In the genomic region with DNA sequence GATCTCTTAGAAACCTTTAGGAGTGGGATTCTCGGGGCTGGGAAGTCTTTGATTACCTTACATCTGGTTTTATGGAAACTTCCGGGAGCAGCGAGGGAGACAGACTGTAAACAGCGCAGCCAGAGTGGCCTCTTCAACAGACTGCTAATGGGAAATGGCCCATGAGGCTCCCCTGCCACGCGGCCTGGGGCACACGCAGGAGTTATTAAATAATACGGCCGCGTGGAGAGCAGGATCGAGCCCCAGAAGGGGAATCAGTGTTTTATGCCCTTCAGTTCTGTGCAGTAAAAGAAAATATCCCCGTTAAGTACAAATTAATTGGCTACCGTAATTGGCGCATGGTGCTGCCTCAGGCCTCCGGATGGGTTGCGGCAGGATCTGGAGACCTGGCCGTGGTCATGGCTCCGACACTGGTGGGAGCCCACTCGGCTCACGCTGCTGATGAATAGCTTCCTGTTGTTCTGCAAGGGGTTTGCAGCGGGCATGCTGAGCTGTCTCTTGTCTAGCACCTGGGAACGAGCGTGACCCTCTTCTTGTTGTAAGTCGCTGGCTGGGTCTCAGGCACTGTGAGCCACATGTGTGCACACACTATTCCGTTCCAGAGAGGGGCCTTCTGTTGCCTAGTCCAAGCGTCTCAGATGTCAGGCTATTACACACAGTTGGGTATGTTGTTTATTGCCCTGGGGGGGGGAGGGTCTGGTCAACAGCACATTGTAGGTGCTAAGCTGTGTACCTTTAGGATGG, we compare ENCODE assay signal across 17 mouse cellular contexts. TPM values are rescaled to one million over a fixed set of nuclear protein-coding genes. Genes with fewer than 3 reads are reported as not detected.
DNase-seq lines count a peak whose midpoint lies in the region; ATAC-seq lines count a peak whose summit lies in the region.
"Had no signal": no experiment of that assay in that cellular context is flagged by ENCODE, and none has a peak within 500 bp of the region (broad histone marks: within the 10 kb centered on the region; RNA-seq: fewer than 3 reads in every experiment).

No protein-coding gene starts in this region.

- H3K27ac ChIP-seq in forebrain, embryonic 12.5 days: no peak overlapping the region
- H3K27ac ChIP-seq in forebrain, embryonic 14.5 days (ENCODE audit: low read depth, low read length): no peak overlapping the region
- no peak overlapping the region for H3K27ac ChIP-seq in midbrain, embryonic 16.5 days (ENCODE audit: low read length)
- H3K27ac ChIP-seq in midbrain, embryonic 15.5 days: no peak overlapping the region
- peak overlapping the region; percentile 87 for H3K27ac ChIP-seq in limb, embryonic 10.5 days
- H3K27ac ChIP-seq in neural tube, embryonic 14.5 days (ENCODE audit: low read depth, low read length): no peak overlapping the region
- H3K27ac ChIP-seq: layer of hippocampus, adult 2 months; liver, embryonic 13.5 days had no signal

- no peaks in the 10 kb centered on the region for H3K36me3 ChIP-seq in forebrain, embryonic 12.5 days (replicated peaks)
- no peaks in the 10 kb centered on the region for H3K36me3 ChIP-seq in forebrain, embryonic 14.5 days (ENCODE audit: control insufficient read depth, insufficient read depth, low read length)
- H3K36me3 ChIP-seq in midbrain, embryonic 16.5 days (ENCODE audit: control insufficient read depth, insufficient read depth, low read length): no peaks in the 10 kb centered on the region
- H3K36me3 ChIP-seq in midbrain, embryonic 15.5 days (replicated peaks): no peaks in the 10 kb centered on the region
- H3K36me3 ChIP-seq in limb, embryonic 10.5 days: no peaks in the 10 kb centered on the region
- no peaks in the 10 kb centered on the region for H3K36me3 ChIP-seq in neural tube, embryonic 14.5 days (ENCODE audit: control insufficient read depth, insufficient read depth, low read length)
- H3K36me3 ChIP-seq: liver, embryonic 13.5 days had no signal

- no peak overlapping the region for H3K4me3 ChIP-seq in forebrain, embryonic 12.5 days (replicated peaks)
- H3K4me3 ChIP-seq in forebrain, embryonic 14.5 days (ENCODE audit: low read depth, low read length): no peak overlapping the region
- no peak overlapping the region for H3K4me3 ChIP-seq in midbrain, embryonic 16.5 days (ENCODE audit: low read depth, low read length)
- no peak overlapping the region for H3K4me3 ChIP-seq in midbrain, embryonic 15.5 days
- H3K4me3 ChIP-seq in limb, embryonic 10.5 days: peak overlapping the region; percentile 34
- H3K4me3 ChIP-seq in neural tube, embryonic 14.5 days (ENCODE audit: low read depth, low read length): no peak overlapping the region
- H3K4me3 ChIP-seq: layer of hippocampus, adult 2 months; liver, embryonic 13.5 days had no signal

- H3K9me3 ChIP-seq in forebrain, embryonic 12.5 days: no peaks in the 10 kb centered on the region
- H3K9me3 ChIP-seq in forebrain, embryonic 14.5 days (replicated peaks; ENCODE audit: control insufficient read depth, low read length): no peaks in the 10 kb centered on the region
- H3K9me3 ChIP-seq in midbrain, embryonic 16.5 days (replicated peaks; ENCODE audit: control insufficient read depth, low read length, poor library complexity, severe bottlenecking): no peaks in the 10 kb centered on the region
- H3K9me3 ChIP-seq in midbrain, embryonic 15.5 days: no peaks in the 10 kb centered on the region
- H3K9me3 ChIP-seq in limb, embryonic 10.5 days (replicated peaks): no peaks in the 10 kb centered on the region
- no peaks in the 10 kb centered on the region for H3K9me3 ChIP-seq in neural tube, embryonic 14.5 days (ENCODE audit: control insufficient read depth, low read length)
- H3K9me3 ChIP-seq: liver, embryonic 13.5 days had no signal

- peaks cover 5% of the 10 kb centered on the region; the same call in 1 of the 2 replicates for H3K4me1 ChIP-seq in forebrain, embryonic 12.5 days
- H3K4me1 ChIP-seq in forebrain, embryonic 14.5 days (ENCODE audit: control insufficient read depth, insufficient read depth, low read length): peaks cover 2% of the 10 kb centered on the region; the same call in 1 of the 2 replicates
- no peaks in the 10 kb centered on the region for H3K4me1 ChIP-seq in midbrain, embryonic 16.5 days (ENCODE audit: control insufficient read depth, insufficient read depth, low read length)
- peaks cover 3% of the 10 kb centered on the region; the same call in 1 of the 2 replicates for H3K4me1 ChIP-seq in midbrain, embryonic 15.5 days
- H3K4me1 ChIP-seq in limb, embryonic 10.5 days: peaks cover 40% of the 10 kb centered on the region
- H3K4me1 ChIP-seq in neural tube, embryonic 14.5 days (ENCODE audit: control insufficient read depth, insufficient read depth, low read length): peaks cover 10% of the 10 kb centered on the region; the same call in 1 of the 2 replicates
- H3K4me1 ChIP-seq: liver, embryonic 13.5 days had no signal

- no peak overlapping the region for H3K9ac ChIP-seq in forebrain, embryonic 12.5 days
- no peak overlapping the region for H3K9ac ChIP-seq in forebrain, embryonic 14.5 days (ENCODE audit: low read length)
- H3K9ac ChIP-seq in midbrain, embryonic 16.5 days (ENCODE audit: low read depth, low read length): no peak overlapping the region
- no peak overlapping the region for H3K9ac ChIP-seq in midbrain, embryonic 15.5 days
- H3K9ac ChIP-seq in neural tube, embryonic 14.5 days (replicated peaks; ENCODE audit: low read depth, low read length): no peak overlapping the region
- H3K9ac ChIP-seq: liver, embryonic 13.5 days had no signal

- 0 out of 2 replicates have a peak, but pooled peaks have one; percentile 20 for ATAC-seq in forebrain, embryonic 12.5 days (ENCODE audit: low FRiP score)
- no peak for ATAC-seq in forebrain, embryonic 14.5 days
- peak; percentile 15; the same call in 1 of the 2 replicates for ATAC-seq in midbrain, embryonic 16.5 days
- ATAC-seq in midbrain, embryonic 15.5 days (replicated peaks): no peak
- ATAC-seq in neural tube, embryonic 14.5 days (ENCODE audit: low read depth): peak; percentile 45; the same call in 1 of the 2 replicates

- 0 out of 2 replicates have a peak, but pooled peaks cover 3% of the 10 kb centered on the region for H3K27me3 ChIP-seq in forebrain, embryonic 12.5 days
- H3K27me3 ChIP-seq in forebrain, embryonic 14.5 days (replicated peaks; ENCODE audit: control insufficient read depth, insufficient read depth, low read length): no peaks in the 10 kb centered on the region
- H3K27me3 ChIP-seq in midbrain, embryonic 16.5 days (ENCODE audit: control insufficient read depth, insufficient read depth, low read depth, low read length): no peaks in the 10 kb centered on the region
- no peaks in the 10 kb centered on the region for H3K27me3 ChIP-seq in midbrain, embryonic 15.5 days (replicated peaks)
- H3K27me3 ChIP-seq in limb, embryonic 10.5 days (ENCODE audit: low read depth, poor library complexity, severe bottlenecking): no peaks in the 10 kb centered on the region
- H3K27me3 ChIP-seq in neural tube, embryonic 14.5 days (ENCODE audit: control insufficient read depth, insufficient read depth, low read length): no peaks in the 10 kb centered on the region
- H3K27me3 ChIP-seq: liver, embryonic 13.5 days had no signal

- no peak overlapping the region for H3K4me2 ChIP-seq in forebrain, embryonic 12.5 days
- no peak overlapping the region for H3K4me2 ChIP-seq in forebrain, embryonic 14.5 days (ENCODE audit: low read length)
- no peak overlapping the region for H3K4me2 ChIP-seq in midbrain, embryonic 16.5 days (ENCODE audit: low read length)
- no peak overlapping the region for H3K4me2 ChIP-seq in midbrain, embryonic 15.5 days
- H3K4me2 ChIP-seq in neural tube, embryonic 14.5 days (ENCODE audit: low read depth, low read length): peak overlapping the region; percentile 6; the same call in 1 of the 2 replicates
- H3K4me2 ChIP-seq: heart, embryonic 11.5 days; liver, embryonic 13.5 days had no signal

- DNase-seq in forebrain, embryonic 14.5 days (ENCODE audit: low spot score): no peak
- DNase-seq in limb, embryonic 10.5 days (ENCODE audit: low spot score): peak; percentile 73
- DNase-seq in adrenal gland, adult 18-20 months (ENCODE audit: low spot score in 2 of 2): no peak
- no peak for DNase-seq in thymus, postnatal 14 days
- DNase-seq: adrenal gland, adult 2 months; cerebellum, adult 9-11 months; gastrocnemius, postnatal 36 days; heart, postnatal 36 days; kidney, adult 2 months; liver, embryonic 13.5 days; lung, postnatal 4 days had no signal

- 75% methylated on average over 26 of the region's 26 CpGs for WGBS in forebrain, embryonic 12.5 days
- 69% methylated on average over 26 of the region's 26 CpGs for WGBS in forebrain, embryonic 14.5 days
- WGBS in midbrain, embryonic 16.5 days: 63% methylated on average over 26 of the region's 26 CpGs
- WGBS in midbrain, embryonic 15.5 days: 66% methylated on average over 26 of the region's 26 CpGs
- WGBS in limb, embryonic 10.5 days: 42% methylated on average over 26 of the region's 26 CpGs
- WGBS in neural tube, embryonic 14.5 days: 31% methylated on average over 26 of the region's 26 CpGs

RNA-seq across cellular contexts. Expression of a gene that starts 22.8 kb away (rescaled TPM):
- 43.4 and 44.1 TPM in 2 replicates for polyA plus RNA-seq in forebrain, embryonic 12.5 days (2016; fragmentation: Nextera tagmentation; extraction: Ambion mirVana)
- 17.0 and 18.5 TPM in 2 replicates for polyA plus RNA-seq in forebrain, embryonic 14.5 days (2014; fragmentation: Nextera tagmentation; extraction: Ambion mirVana)
- 9.6 and 13.2 TPM in 2 replicates for polyA plus RNA-seq in midbrain, embryonic 16.5 days (2015; fragmentation: Nextera tagmentation; extraction: Ambion mirVana)
- polyA plus RNA-seq in midbrain, embryonic 15.5 days (2015; fragmentation: Nextera tagmentation; extraction: Ambion mirVana): 11.6 and 13.2 TPM in 2 replicates
- polyA plus RNA-seq in limb, embryonic 10.5 days (2016; fragmentation: Nextera tagmentation; extraction: Ambion mirVana): 158 and 194 TPM in 2 replicates
- 16.4 and 16.7 TPM in 2 replicates for polyA plus RNA-seq in neural tube, embryonic 14.5 days (2014; fragmentation: Nextera tagmentation; extraction: Ambion mirVana)
- 1 to 10 TPM; 7.7 to 8.9 TPM for total RNA-seq in adrenal gland, adult 18-20 months (2021)

RNA-seq across cellular contexts. Expression of a gene that starts 52.9 kb away (rescaled TPM):
- polyA plus RNA-seq in forebrain, embryonic 12.5 days (2016; fragmentation: Nextera tagmentation; extraction: Ambion mirVana): 12.1 and 14.2 TPM in 2 replicates
- 18.4 and 19.9 TPM in 2 replicates for polyA plus RNA-seq in forebrain, embryonic 14.5 days (2014; fragmentation: Nextera tagmentation; extraction: Ambion mirVana)
- 33.4 and 36.2 TPM in 2 replicates for polyA plus RNA-seq in midbrain, embryonic 16.5 days (2015; fragmentation: Nextera tagmentation; extraction: Ambion mirVana)
- 29.5 and 31.9 TPM in 2 replicates for polyA plus RNA-seq in midbrain, embryonic 15.5 days (2015; fragmentation: Nextera tagmentation; extraction: Ambion mirVana)
- polyA plus RNA-seq in limb, embryonic 10.5 days (2016; fragmentation: Nextera tagmentation; extraction: Ambion mirVana): 12.2 and 14.5 TPM in 2 replicates
- polyA plus RNA-seq in neural tube, embryonic 14.5 days (2014; fragmentation: Nextera tagmentation; extraction: Ambion mirVana): 31.3 and 32.8 TPM in 2 replicates
- total RNA-seq in adrenal gland, adult 18-20 months (2021): 10 to 100 TPM; 45.4 to 47.7 TPM

Comparison
In these comparisons a context has a peak if more than half of its experiments do, and no peak if none do; other contexts are left out.
1. ATAC-seq: peak in forebrain, embryonic 12.5 days (single experiment), midbrain, embryonic 16.5 days (single experiment) and neural tube, embryonic 14.5 days (single experiment); none in forebrain, embryonic 14.5 days (single experiment) and midbrain, embryonic 15.5 days (single experiment).